Mouse (Mus musculus): Measurements from ENCODE around the gene Vmn1r67.

The Vmn1r67 gene

DNA sequence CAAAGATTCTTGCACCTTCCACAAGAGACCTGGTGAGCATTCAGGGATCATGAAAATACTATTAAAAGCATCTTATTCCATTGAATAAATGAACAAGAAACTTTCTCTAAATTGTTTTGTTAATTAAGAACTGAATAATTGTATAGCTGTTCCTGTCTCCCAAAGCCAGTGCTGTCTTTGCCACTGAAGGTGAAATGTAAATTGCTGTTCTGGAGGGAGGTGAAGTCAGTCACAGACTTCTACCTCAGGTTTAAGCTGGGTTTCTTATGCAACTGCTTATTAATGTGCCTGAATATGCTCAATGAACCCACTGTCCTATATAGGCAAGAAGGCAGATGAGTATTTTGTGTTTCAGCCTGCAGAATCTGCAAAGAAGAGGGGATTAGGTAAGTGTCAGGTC is at the start of gene Vmn1r67:
Gene Vmn1r67, plus strand, starts transcription at position 301 of the 400 bp plus-strand sequence.
- DNase-seq, result no peak

DNA sequence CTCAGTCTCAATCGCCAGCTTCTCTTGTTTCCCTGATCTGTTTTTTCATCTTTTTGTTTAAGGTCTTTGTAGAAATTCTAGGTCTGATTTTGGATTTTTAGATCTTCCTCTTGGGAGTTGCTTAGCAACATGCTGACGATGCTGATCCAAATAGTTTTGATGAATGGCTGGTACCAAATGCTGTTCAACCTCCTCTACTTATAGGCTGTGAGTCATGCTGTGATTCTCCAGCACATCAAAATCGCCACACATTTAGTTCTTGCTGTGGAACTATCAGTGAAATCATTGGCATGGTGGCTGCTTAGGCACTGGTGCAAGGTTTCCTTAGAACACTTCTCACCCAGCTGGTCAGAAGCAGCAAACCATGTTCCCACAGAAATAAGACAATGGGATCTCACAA is 15.0 kb downstream of the Vmn1r67 start:
- DNase-seq, result no peak

DNA sequence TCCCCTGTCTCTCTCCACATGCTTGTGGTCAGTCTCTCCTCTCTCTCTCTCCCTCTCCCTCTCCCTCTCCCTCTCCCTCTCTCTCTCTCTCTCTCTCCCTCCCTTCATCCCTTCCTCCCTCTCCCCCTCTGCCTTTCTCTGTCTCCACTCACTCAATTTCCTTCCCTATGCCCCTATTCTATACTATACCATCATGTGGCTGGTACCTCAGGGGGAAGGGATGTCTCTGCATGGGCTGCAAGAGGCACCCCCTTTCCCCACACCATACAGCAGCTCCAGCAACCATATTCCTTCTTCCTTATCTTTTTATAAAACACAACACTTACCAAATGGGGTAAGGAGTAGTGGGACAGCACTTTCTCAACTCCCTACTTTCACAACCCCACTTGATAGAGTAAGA is 36.7 kb downstream of the Vmn1r67 start:
- no peak for DNase-seq

DNA sequence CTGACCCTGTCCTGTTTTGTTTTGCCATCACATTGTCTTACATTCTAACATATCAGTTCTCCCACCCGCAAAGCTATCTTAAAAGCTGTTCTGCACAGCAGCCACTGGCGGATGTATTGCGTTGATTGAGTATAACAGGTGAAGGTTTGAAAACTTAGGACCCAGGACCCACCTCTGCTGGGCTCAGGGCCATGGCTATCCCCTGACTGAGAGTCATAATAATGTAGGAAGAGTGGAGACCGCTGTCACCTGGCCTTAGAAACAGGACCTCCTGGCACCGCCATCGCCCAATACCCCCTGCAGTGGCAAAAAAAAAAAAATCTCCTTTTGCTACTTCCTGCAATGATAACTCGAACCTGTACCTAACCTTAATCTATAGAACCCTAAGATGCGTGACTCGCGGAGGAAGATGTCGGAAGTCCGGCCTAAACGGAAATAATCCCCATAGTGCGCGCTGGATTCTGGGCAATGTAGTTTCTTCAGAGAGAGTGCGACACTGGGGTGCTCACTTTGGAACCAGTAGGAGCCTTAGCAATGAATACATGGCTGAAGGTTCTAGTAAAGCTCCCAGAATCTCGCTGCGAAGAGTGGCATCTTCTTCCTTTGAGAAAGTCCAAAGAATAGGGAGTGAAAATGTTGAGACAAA is 37.6 kb downstream of the Vmn1r67 start:
- DNase-seq, result no peak

- peak; percentile 32 for DNase-seq
Observed at GRCm38 (mm10) chr7:10494786-10495521, 51.8 kb downstream of the Vmn1r67 start, which contains the start of gene Zik1. Gene Zik1 (minus strand): TSS chr7:10495394.

GRCm38 (mm10) chr7:10495578-10495977 is 52.4 kb downstream of the Vmn1r67 start:
- no peak for DNase-seq
